Mouse (Mus musculus): ENCODE results near the gene Serpinb5.
"Not testable (repeated sequence)": the region's sequence is repeated elsewhere in the genome, so short reads cannot be mapped to it uniquely, and the experiment has no call there.

Serpinb5 gene

GRCm38 (mm10) chr1:106860847-106861246 lies at the start of gene Serpinb5:
Gene Serpinb5, plus strand, starts transcription at chr1:106861173.
- in situ Hi-C loops (cut with MboI; ENCODE audit: low pct_unique_long_range_greater_than_20kb in 1 of 2, low sequenced_read_pairs in 2 of 2, unreplicated experiment in 1 of 2) = no loop called here

GRCm38 (mm10) chr1:106814864-106815263 lies 46.1 kb upstream of the Serpinb5 start:
- in situ Hi-C loops (cut with MboI; ENCODE audit: low pct_unique_long_range_greater_than_20kb in 1 of 2, low sequenced_read_pairs in 2 of 2, unreplicated experiment in 1 of 2) = no loop called here

DNA sequence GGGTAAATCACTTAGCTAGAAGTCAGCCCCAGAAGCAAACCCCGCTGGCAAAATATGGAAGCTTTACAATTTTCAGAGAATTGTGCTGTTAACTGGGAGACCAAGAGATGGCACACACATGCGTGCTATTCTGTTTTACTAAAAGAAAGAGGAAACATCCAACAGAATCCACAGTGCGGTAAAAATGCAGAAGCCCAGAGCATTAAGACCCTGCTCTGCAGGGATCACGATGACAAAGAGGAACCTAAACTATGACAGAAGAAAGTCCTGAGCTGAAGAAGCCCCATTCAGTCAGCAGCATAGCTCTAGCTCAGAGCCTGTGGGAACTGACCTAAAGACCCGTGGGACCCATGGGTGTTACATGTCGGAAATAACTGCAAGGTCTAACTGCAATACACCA lies 45.7 kb upstream of the Serpinb5 start:
- in situ Hi-C loops (cut with MboI; ENCODE audit: low pct_unique_long_range_greater_than_20kb in 1 of 2, low sequenced_read_pairs in 2 of 2, unreplicated experiment in 1 of 2) = no loop called here

DNA sequence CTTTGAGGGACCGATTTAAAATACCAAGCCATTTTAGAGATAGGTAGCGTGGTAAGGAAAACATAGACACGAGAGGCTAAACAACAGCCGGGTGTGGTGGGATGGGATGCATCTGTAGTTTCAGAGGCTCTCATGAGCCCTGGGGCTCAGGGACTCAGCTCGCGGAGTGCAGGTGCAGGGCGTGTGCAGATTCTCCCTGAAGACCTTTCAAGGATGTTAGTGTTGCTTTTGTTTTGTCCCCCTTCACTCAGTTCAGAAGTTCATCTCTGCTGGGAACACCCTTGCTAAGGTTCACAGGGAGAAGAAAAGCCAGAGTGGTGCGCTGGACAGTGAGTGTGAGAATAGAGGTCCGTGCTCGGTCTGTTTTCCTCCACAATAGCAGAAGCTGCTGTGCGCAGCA lies 44.2 kb upstream of the Serpinb5 start:
- in situ Hi-C loops (cut with MboI; ENCODE audit: low pct_unique_long_range_greater_than_20kb in 1 of 2, low sequenced_read_pairs in 2 of 2, unreplicated experiment in 1 of 2) = no loop called here

- in situ Hi-C loops (cut with MboI; ENCODE audit: low pct_unique_long_range_greater_than_20kb in 1 of 2, low sequenced_read_pairs in 2 of 2, unreplicated experiment in 1 of 2) = no loop called here
These were observed 42.6 kb upstream of the Serpinb5 start for GRCm38 (mm10) chr1:106818323-106818722.

DNA sequence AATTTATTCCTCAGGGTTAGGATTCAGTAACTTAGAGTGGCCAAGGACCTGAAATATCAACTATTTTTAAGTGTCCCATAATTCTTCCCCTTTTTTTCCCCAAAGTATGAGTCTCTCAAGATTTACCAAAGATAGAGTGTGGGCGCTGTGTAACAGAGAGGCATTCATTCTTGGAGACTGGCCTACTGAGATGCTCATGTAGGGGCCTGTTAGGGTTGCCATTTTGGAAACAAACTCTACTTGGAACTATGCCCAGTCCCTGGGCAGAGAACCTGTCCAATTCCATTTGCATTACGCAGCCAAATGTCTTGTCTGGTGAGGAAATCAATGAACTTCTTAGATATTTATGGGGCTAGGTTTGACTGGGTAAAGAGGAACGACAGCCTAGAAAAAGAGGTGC lies 38.7 kb upstream of the Serpinb5 start:
- in situ Hi-C loops (cut with MboI; ENCODE audit: low pct_unique_long_range_greater_than_20kb in 1 of 2, low sequenced_read_pairs in 2 of 2, unreplicated experiment in 1 of 2) = no loop called here

- in situ Hi-C loops (cut with MboI; ENCODE audit: low pct_unique_long_range_greater_than_20kb in 1 of 2, low sequenced_read_pairs in 2 of 2, unreplicated experiment in 1 of 2) = no loop called here
These were observed 32.2 kb upstream of the Serpinb5 start for GRCm38 (mm10) chr1:106828784-106829183.

GRCm38 (mm10) chr1:106865543-106865942 lies 4.6 kb downstream of the Serpinb5 start:
- in situ Hi-C loops (cut with MboI; ENCODE audit: low pct_unique_long_range_greater_than_20kb in 1 of 2, low sequenced_read_pairs in 2 of 2, unreplicated experiment in 1 of 2) = no loop called here

DNA sequence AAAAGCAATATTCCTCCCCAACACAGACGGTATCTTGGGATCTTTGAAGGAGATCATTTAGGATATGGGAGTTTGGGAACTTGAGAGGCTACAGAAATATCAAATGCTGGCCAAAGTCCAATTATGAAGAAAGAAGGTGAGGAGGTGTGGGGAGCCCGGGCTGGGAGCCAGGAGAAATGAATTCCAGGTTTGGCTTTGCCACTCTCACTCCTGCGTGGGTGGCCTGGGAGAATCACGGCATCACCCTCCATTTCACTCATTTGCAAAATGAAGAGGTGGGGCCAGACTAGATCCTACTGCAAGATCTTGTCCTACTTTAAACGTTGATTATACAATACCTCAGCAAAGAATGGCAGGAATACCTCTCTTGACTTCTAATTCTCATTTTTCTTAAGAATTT lies 5.1 kb downstream of the Serpinb5 start:
- in situ Hi-C loops (cut with MboI; ENCODE audit: low pct_unique_long_range_greater_than_20kb in 1 of 2, low sequenced_read_pairs in 2 of 2, unreplicated experiment in 1 of 2) = no loop called here

DNA sequence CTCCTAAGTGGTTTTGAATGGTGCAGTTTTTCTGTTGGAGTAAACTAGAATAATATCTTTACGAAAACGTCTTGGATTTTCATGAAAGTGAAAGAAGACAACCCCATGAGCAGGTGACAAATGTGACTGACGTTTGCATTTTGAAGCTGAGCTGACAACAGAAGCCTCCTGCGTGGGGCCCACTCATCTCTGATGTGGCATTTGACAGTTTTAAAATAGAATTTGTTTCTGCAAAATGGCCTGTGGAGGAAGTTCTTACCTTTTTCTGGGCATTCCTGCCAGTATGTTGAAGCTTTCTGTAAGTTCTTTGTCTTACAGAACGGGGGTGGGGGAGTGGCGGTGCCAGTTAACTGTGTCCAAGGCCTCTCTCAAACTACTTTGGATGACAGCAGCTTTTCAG lies 5.8 kb downstream of the Serpinb5 start:
- in situ Hi-C loops (cut with MboI; ENCODE audit: low pct_unique_long_range_greater_than_20kb in 1 of 2, low sequenced_read_pairs in 2 of 2, unreplicated experiment in 1 of 2) = no loop called here

- in situ Hi-C loops (cut with MboI; ENCODE audit: low pct_unique_long_range_greater_than_20kb in 1 of 2, low sequenced_read_pairs in 2 of 2, unreplicated experiment in 1 of 2) = no loop called here
These were observed 9.0 kb downstream of the Serpinb5 start for GRCm38 (mm10) chr1:106869986-106870385.

DNA sequence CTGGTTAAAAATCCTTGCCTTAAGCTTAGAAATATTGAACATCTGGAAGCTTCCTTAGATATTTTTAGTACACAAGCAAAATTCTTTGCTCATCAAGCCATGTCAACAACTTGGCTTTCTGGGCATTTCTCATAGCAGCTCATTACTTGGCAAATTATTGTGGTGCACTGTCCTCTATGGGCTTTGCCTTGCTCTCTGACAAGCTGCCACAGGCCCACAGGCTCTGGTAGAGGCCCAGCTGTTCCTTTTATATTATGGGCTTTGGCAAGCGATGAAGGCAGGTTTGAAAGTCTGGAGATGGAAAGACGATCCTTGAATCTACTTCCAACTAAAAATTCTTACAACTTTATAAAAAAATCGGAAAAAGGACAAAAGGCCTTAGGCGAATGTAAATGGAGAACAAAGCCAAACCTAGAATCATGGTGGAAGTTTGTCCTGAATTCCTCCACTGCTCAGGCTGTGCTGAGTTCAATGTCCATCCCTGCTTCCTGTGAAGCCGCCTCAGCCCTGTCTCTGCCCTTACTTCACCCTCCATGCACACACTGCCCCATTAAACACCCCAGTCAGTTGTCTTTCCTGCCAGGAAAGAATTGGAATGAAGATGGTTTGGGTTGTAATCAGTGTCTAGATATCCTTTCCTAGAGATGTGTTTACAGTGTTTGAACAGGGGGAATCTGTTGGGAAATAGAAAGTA lies 14.4 kb downstream of the Serpinb5 start:
- in situ Hi-C loops (cut with MboI; ENCODE audit: low pct_unique_long_range_greater_than_20kb in 1 of 2, low sequenced_read_pairs in 2 of 2, unreplicated experiment in 1 of 2) = no loop called here

DNA sequence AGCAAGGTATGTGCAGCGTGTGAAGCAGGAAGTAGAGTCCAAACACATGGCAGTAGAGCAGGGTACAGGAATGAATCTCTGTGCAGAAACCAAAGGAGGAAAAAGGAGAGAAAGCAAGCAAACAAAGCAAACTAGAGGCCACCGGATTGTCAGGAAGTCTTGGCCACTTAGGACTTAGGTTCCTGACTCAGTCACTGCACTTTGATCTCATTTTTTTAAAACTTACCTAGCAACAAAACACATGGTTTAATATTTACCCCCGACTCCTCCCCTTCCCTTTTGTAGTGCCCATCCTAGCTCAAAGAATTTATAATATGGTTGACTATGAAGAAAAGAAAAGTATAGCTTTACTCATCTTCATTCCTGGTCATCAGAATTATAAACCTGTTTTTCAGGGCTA lies 15.2 kb downstream of the Serpinb5 start:
- in situ Hi-C loops (cut with MboI; ENCODE audit: low pct_unique_long_range_greater_than_20kb in 1 of 2, low sequenced_read_pairs in 2 of 2, unreplicated experiment in 1 of 2) = no loop called here

- in situ Hi-C loops (cut with MboI; ENCODE audit: low pct_unique_long_range_greater_than_20kb in 1 of 2, low sequenced_read_pairs in 2 of 2, unreplicated experiment in 1 of 2) = no loop called here
These were observed 21.8 kb downstream of the Serpinb5 start for GRCm38 (mm10) chr1:106882723-106883122.

DNA sequence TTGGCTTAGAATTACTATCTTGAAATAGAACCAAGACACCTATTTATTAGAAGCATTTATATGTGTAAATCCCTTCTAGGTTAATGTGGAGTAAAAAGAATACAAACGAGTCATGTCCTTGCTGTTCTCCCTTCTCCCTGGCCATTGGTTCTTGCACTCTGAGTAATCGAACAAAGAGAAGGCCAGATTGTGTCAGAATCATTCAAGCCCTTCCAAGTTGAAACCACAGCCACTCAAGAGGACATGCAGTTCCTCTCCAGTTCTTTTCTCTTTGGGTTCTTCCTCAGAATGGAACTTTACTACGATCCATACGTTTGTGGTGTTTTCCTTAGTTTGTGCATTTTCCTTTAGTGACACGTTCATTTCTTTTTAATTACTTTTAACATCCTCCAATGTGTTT lies 22.4 kb downstream of the Serpinb5 start:
- in situ Hi-C loops (cut with MboI; ENCODE audit: low pct_unique_long_range_greater_than_20kb in 1 of 2, low sequenced_read_pairs in 2 of 2, unreplicated experiment in 1 of 2) = no loop called here

- in situ Hi-C loops (cut with MboI; ENCODE audit: low pct_unique_long_range_greater_than_20kb in 1 of 2, low sequenced_read_pairs in 2 of 2, unreplicated experiment in 1 of 2) = no loop called here
These were observed 22.8 kb downstream of the Serpinb5 start for GRCm38 (mm10) chr1:106883812-106884211.

GRCm38 (mm10) chr1:106895142-106895541 lies 34.2 kb downstream of the Serpinb5 start:
- in situ Hi-C loops (cut with MboI; ENCODE audit: low pct_unique_long_range_greater_than_20kb in 1 of 2, low sequenced_read_pairs in 2 of 2, unreplicated experiment in 1 of 2) = not testable (repeated sequence)

DNA sequence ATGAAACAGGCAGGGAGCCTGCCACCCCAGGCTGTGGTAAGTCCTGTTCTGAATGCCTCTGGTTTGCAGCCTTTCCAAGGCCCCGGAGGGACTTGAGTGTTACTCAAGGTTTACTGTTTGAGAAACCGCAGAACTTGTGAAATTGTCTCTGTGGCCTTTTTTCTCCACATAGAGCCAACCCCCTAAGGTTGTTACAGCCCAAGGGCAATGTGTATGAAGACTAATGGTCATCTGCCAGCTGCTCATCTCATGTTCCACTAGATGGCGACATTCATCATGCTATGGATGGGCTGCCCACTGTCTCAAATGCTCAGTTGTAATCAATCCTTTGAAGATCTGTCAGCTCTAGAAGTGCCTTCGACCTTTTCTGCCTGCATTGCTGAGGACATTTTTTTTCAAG lies 40.4 kb downstream of the Serpinb5 start:
- in situ Hi-C loops (cut with MboI; ENCODE audit: low pct_unique_long_range_greater_than_20kb in 1 of 2, low sequenced_read_pairs in 2 of 2, unreplicated experiment in 1 of 2) = no loop called here

- in situ Hi-C loops (cut with MboI; ENCODE audit: low pct_unique_long_range_greater_than_20kb in 1 of 2, low sequenced_read_pairs in 2 of 2, unreplicated experiment in 1 of 2) = no loop called here
These were observed 71.0 kb downstream of the Serpinb5 start for GRCm38 (mm10) chr1:106931954-106932353.
